Mouse (Mus musculus) lung, adult 2 months (tissue): Measurements from ENCODE around the gene Tnpo1.

ENCODE experiments used
- CTCF ChIP-seq: fragments of 200-500 bp; IDR thresholded peaks from 2 replicates; pipeline ENCODE4 v1.5.1; 2011; ENCODE audit warnings: mild to moderate bottlenecking, low read length, control low read depth; ENCODE audit not compliant: insufficient read depth
- POLR2A ChIP-seq: fragments of 200-500 bp; IDR thresholded peaks from 2 replicates; pipeline ENCODE4 v1.6.1; 2011; ENCODE audit warnings: low read depth, mild to moderate bottlenecking, control low read depth, low read length, borderline replicate concordance; ENCODE audit errors: extremely low read depth

- TF ChIP-seq CTCF (no peak), POLR2A (no peak)
These were observed 41.8 kb upstream of the Tnpo1 start for GRCm38 (mm10) chr13:98967942-98968341.
